In the genomic region with DNA sequence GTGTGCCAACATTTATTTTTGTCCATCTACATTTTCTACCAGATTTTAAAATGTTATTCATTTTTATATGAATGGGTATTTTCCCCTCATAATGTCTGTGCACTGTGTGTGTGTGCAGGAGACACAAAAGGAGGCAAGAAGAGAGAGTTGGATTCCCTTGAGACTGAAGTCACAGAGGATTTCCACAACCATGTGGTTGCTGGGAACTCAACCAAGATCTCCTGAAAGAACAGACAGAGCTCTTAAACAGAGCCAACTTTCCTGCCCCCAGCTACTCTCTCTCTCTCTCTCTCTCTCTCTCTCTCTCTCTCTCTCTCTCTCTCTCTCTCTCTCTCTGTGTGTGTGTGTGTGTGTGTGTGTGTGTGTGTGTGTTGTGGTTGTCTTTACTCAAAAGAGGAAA, we compare ENCODE assay signal across 31 mouse cellular contexts. TPM values are rescaled to one million over a fixed set of nuclear protein-coding genes. Genes with fewer than 3 reads are reported as not detected.
DNase-seq lines count a peak whose midpoint lies in the region; ATAC-seq and TF ChIP-seq lines count a peak whose summit lies in the region.
"Had no signal": no experiment of that assay in that cellular context is flagged by ENCODE, and none has a peak within 500 bp of the region (broad histone marks: within the 10 kb centered on the region; RNA-seq: fewer than 3 reads in every experiment).

No protein-coding gene starts in this region.

- peak; percentile 15 for DNase-seq in adrenal gland, postnatal 10 days
- DNase-seq in adrenal gland, postnatal 14 days = no peak
- peak; percentile 20 for DNase-seq in hindbrain, postnatal 0 days (ENCODE audit: low spot score)
- DNase-seq in adipocyte (ENCODE audit: low spot score) = peak; percentile 83
- DNase-seq in MN1 (ENCODE audit: low spot score) = no peak
- DNase-seq: adrenal gland, postnatal 25 days; cerebellum, adult 18-20 months; cerebellum, adult 9-10 months; cerebellum, postnatal 14 days; forebrain, postnatal 0 days; gastrocnemius, adult 2 months; gastrocnemius, postnatal 14 days; heart, adult 18-20 months; heart, postnatal 10 days; heart, postnatal 4 days; kidney, adult 11 months had no signal

- H3K4me2 ChIP-seq in hindbrain, postnatal 0 days (ENCODE audit: low read depth, low read length) = no peak overlapping the region
- H3K4me2 ChIP-seq in hindbrain, embryonic 12.5 days (replicated peaks) = no peak overlapping the region
- H3K4me2 ChIP-seq: heart, embryonic 12.5 days; heart, embryonic 15.5 days; hindbrain, embryonic 15.5 days; intestine, embryonic 15.5 days had no signal

- H3K9ac ChIP-seq in hindbrain, postnatal 0 days (replicated peaks; ENCODE audit: low read length) = no peak overlapping the region
- no peak overlapping the region for H3K9ac ChIP-seq in hindbrain, embryonic 12.5 days
- H3K9ac ChIP-seq: forebrain, postnatal 0 days; heart, embryonic 12.5 days; heart, embryonic 15.5 days; hindbrain, embryonic 15.5 days; intestine, embryonic 15.5 days had no signal

- H3K4me3 ChIP-seq in hindbrain, postnatal 0 days (ENCODE audit: low read length) = no peak overlapping the region
- no peak overlapping the region for H3K4me3 ChIP-seq in hindbrain, embryonic 12.5 days
- H3K4me3 ChIP-seq: gastrocnemius, adult 2 months; heart, embryonic 12.5 days; heart, embryonic 15.5 days; hindbrain, embryonic 15.5 days; intestine, embryonic 15.5 days had no signal

- TF ChIP-seq CTCF in hindbrain, postnatal 0 days (IDR thresholded peaks at IDR 0.05; ENCODE audit: low read depth) = no peak

- no peaks in the 10 kb centered on the region for H3K27me3 ChIP-seq in hindbrain, postnatal 0 days (ENCODE audit: insufficient read depth, low read length)
- no peaks in the 10 kb centered on the region for H3K27me3 ChIP-seq in hindbrain, embryonic 12.5 days
- H3K27me3 ChIP-seq: heart, embryonic 12.5 days; heart, embryonic 15.5 days; hindbrain, embryonic 15.5 days; intestine, embryonic 15.5 days had no signal

- 0 out of 2 replicates have a peak, but pooled peaks cover 4% of the 10 kb centered on the region for H3K9me3 ChIP-seq in hindbrain, postnatal 0 days (ENCODE audit: low read length)
- H3K9me3 ChIP-seq in hindbrain, embryonic 12.5 days (replicated peaks) = peaks cover 5% of the 10 kb centered on the region; the same call in 1 of the 2 replicates
- H3K9me3 ChIP-seq: heart, embryonic 12.5 days; heart, embryonic 15.5 days; hindbrain, embryonic 15.5 days; intestine, embryonic 15.5 days had no signal

- no peak overlapping the region for H3K27ac ChIP-seq in hindbrain, postnatal 0 days
- H3K27ac ChIP-seq in hindbrain, embryonic 12.5 days = no peak overlapping the region
- H3K27ac ChIP-seq: gastrocnemius, adult 2 months; heart, embryonic 15.5 days; hindbrain, embryonic 15.5 days; intestine, embryonic 15.5 days had no signal

- no peak for ATAC-seq in hindbrain, postnatal 0 days
- ATAC-seq in hindbrain, embryonic 12.5 days (ENCODE audit: low FRiP score) = no peak
- ATAC-seq in erythroid progenitor cell, adult 5-6 weeks (replicated peaks; ENCODE audit: low FRiP score, poor library complexity, severe bottlenecking) = no peak
- ATAC-seq: activated CD4-positive, CD25-positive, alpha-beta regulatory T cell, adult 4 months; CD4-positive, CD25-positive, alpha-beta regulatory T cell, adult 4 months; forebrain, embryonic 14.5 days; forebrain, postnatal 0 days; intestine, embryonic 15.5 days had no signal

- H3K4me1 ChIP-seq in hindbrain, postnatal 0 days (ENCODE audit: insufficient read depth, low read length) = no peaks in the 10 kb centered on the region
- no peaks in the 10 kb centered on the region for H3K4me1 ChIP-seq in hindbrain, embryonic 12.5 days
- H3K4me1 ChIP-seq: heart, embryonic 12.5 days; heart, embryonic 15.5 days; hindbrain, embryonic 15.5 days; intestine, embryonic 15.5 days had no signal

- H3K36me3 ChIP-seq in hindbrain, postnatal 0 days (ENCODE audit: insufficient read depth, low read length) = no peaks in the 10 kb centered on the region
- no peaks in the 10 kb centered on the region for H3K36me3 ChIP-seq in hindbrain, embryonic 12.5 days
- H3K36me3 ChIP-seq: heart, embryonic 12.5 days; heart, embryonic 15.5 days; hindbrain, embryonic 15.5 days; intestine, embryonic 15.5 days had no signal

RNA-seq across cellular contexts. Expression of a gene that starts 21.2 kb away (rescaled TPM):
- 100 to 1,000 TPM; 210 to 249 TPM for total RNA-seq in adrenal gland, postnatal 10 days (2021)
- 217 and 219 TPM in 2 replicates for total RNA-seq in adrenal gland, postnatal 14 days (2021)
- 9.7 and 16.4 TPM in 2 replicates for total RNA-seq in hindbrain, postnatal 0 days (2014; rRNA removed)
- polyA plus RNA-seq in hindbrain, postnatal 0 days (2015; fragmentation: Nextera tagmentation; extraction: Ambion mirVana) = 234 and 235 TPM in 2 replicates
- 606 and 628 TPM in 2 replicates for polyA plus RNA-seq in hindbrain, embryonic 12.5 days (2016; fragmentation: Nextera tagmentation; extraction: Ambion mirVana)
- total RNA-seq in erythroid progenitor cell, adult 5-6 weeks (2015; ENCODE audit: low replicate concordance) = 477 and 485 TPM in 2 replicates
- total RNA-seq in erythroid progenitor cell, adult 5-6 weeks (2017; ENCODE audit: low replicate concordance) = 7.3 and 30.8 TPM in 2 replicates
- total RNA-seq: MEL had no signal

RNA-seq across cellular contexts. Expression of a gene that starts 30.6 kb away (rescaled TPM):
- not detected for total RNA-seq in adrenal gland, postnatal 10 days (2021)
- total RNA-seq in adrenal gland, postnatal 14 days (2021) = 0.15 TPM in 1 of 2 replicates, not detected in the other
- not detected in 2 replicates for total RNA-seq in hindbrain, postnatal 0 days (2014; rRNA removed)
- polyA plus RNA-seq in hindbrain, postnatal 0 days (2015; fragmentation: Nextera tagmentation; extraction: Ambion mirVana) = not detected in 2 replicates
- polyA plus RNA-seq in hindbrain, embryonic 12.5 days (2016; fragmentation: Nextera tagmentation; extraction: Ambion mirVana) = not detected in 2 replicates
- total RNA-seq in erythroid progenitor cell, adult 5-6 weeks (2015; ENCODE audit: low replicate concordance) = not detected in 2 replicates
- not detected in 2 replicates for total RNA-seq in erythroid progenitor cell, adult 5-6 weeks (2017; ENCODE audit: low replicate concordance)
- total RNA-seq: forebrain, postnatal 0 days; gastrocnemius, adult 2 months; gastrocnemius, postnatal 14 days; gastrocnemius, postnatal 4 days; heart, adult 18-20 months; heart, postnatal 10 days; heart, postnatal 4 days; MEL had no signal
- polyA plus RNA-seq: activated CD4-positive, CD25-positive, alpha-beta regulatory T cell, adult 4 months; C2C12; CD4-positive, CD25-positive, alpha-beta regulatory T cell, adult 4 months; embryonic facial prominence, embryonic 11.5 days; forebrain, embryonic 11.5 days; forebrain, embryonic 14.5 days; forebrain, postnatal 0 days; heart, embryonic 12.5 days; heart, embryonic 15.5 days; hindbrain, embryonic 11.5 days; intestine, embryonic 15.5 days had no signal

RNA-seq across cellular contexts. Expression of a gene that starts 55.8 kb away (rescaled TPM):
- total RNA-seq in adrenal gland, postnatal 10 days (2021) = 100 to 1,000 TPM; 204 to 207 TPM
- total RNA-seq in adrenal gland, postnatal 14 days (2021) = 166 and 194 TPM in 2 replicates
- total RNA-seq in hindbrain, postnatal 0 days (2014; rRNA removed) = 91.5 and 109 TPM in 2 replicates
- polyA plus RNA-seq in hindbrain, postnatal 0 days (2015; fragmentation: Nextera tagmentation; extraction: Ambion mirVana) = 198 and 206 TPM in 2 replicates
- 233 and 244 TPM in 2 replicates for polyA plus RNA-seq in hindbrain, embryonic 12.5 days (2016; fragmentation: Nextera tagmentation; extraction: Ambion mirVana)
- 41.1 and 59.5 TPM in 2 replicates for total RNA-seq in erythroid progenitor cell, adult 5-6 weeks (2015; ENCODE audit: low replicate concordance)
- total RNA-seq in erythroid progenitor cell, adult 5-6 weeks (2017; ENCODE audit: low replicate concordance) = 48.9 and 71.8 TPM in 2 replicates

RNA-seq across cellular contexts. Expression of a gene that starts 57.0 kb away (rescaled TPM):
- total RNA-seq in adrenal gland, postnatal 10 days (2021) = under 1 TPM; 0.24 TPM
- 0.34 and 0.37 TPM in 2 replicates for total RNA-seq in adrenal gland, postnatal 14 days (2021)
- total RNA-seq in hindbrain, postnatal 0 days (2014; rRNA removed) = 0.11 and 0.21 TPM in 2 replicates
- 2.0 and 2.5 TPM in 2 replicates for polyA plus RNA-seq in hindbrain, postnatal 0 days (2015; fragmentation: Nextera tagmentation; extraction: Ambion mirVana)
- 1.7 and 1.8 TPM in 2 replicates for polyA plus RNA-seq in hindbrain, embryonic 12.5 days (2016; fragmentation: Nextera tagmentation; extraction: Ambion mirVana)
- not detected in 2 replicates for total RNA-seq in erythroid progenitor cell, adult 5-6 weeks (2015; ENCODE audit: low replicate concordance)
- total RNA-seq in erythroid progenitor cell, adult 5-6 weeks (2017; ENCODE audit: low replicate concordance) = 0.26 TPM in 1 of 2 replicates, not detected in the other
- total RNA-seq: gastrocnemius, adult 2 months; MEL had no signal
- polyA plus RNA-seq: activated CD4-positive, CD25-positive, alpha-beta regulatory T cell, adult 4 months; CD4-positive, CD25-positive, alpha-beta regulatory T cell, adult 4 months had no signal

Comparison
In these comparisons a context has a peak if more than half of its experiments do, and no peak if none do; other contexts are left out.
1. DNase-seq: peak in adrenal gland, postnatal 10 days (single experiment), hindbrain, postnatal 0 days (single experiment) and adipocyte (single experiment); none in adrenal gland, postnatal 14 days (single experiment) and MN1 (single experiment).